Mouse (Mus musculus) B cell, adult (primary cell): ENCODE measurements around the gene 1700010B08Rik. TPM values are rescaled to one million over a fixed set of nuclear protein-coding genes. Genes with fewer than 3 reads are reported as not detected.

Source experiments
- total RNA-seq: library from RNA; stranded (reverse); gene quantifications from 4 replicates; pipeline ENCODE4 v1.2.4, GENCODE M21; 2023; ENCODE audit not compliant: inconsistent age

Gene 1700010B08Rik
- not detected in 4 replicates for total RNA-seq

GRCm38 (mm10) chr2:173719115-173719514 lies at the start of gene 1700010B08Rik:
Gene 1700010B08Rik (plus strand): TSS chr2:173719415.

DNA sequence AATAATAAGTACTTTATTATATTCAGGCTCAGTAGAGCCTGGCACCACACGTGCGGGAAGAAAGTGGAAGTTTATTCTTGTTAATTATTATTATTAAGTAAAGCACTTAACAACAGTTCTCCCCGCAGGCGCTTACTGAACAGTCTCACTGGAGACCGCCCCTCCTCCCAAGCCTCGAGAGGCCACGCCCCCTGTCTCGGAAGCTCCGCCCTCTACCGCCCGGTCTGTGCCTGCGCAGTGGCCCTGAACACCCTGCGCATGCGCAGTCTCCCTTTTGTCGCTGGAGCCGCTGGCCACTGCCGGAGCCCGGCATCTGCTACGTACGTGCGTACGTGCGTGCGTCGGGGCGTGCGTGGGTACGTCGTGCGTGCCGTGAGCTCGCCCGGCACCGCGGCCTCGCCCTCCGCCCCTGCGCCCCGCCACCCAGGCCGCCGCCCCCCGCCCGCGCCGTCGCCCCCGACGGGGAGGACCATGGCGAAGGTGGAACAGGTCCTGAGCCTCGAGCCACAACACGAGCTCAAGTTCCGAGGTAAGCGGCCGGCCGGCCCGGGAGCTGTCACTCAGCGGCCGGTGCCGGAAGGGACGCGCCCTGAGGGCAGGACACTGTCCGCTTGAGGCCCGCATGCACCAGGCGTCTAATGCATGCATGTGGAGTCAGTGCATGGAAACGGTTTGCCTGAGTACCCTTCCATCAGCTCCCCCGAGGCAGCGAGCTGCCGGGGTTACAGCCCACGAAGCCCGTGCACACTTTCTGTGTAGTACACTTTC lies 18.2 kb downstream of the 1700010B08Rik start, which contains the start of gene Vapb:
TSS of gene Vapb (plus strand) at position 290 of the 768 bp plus-strand sequence.

Other genes with a start within 250 kb of the 1700010B08Rik start
- gene 1700021F07Rik, start 196.8 kb upstream of the 1700010B08Rik start, total RNA-seq, result not detected in 4 replicates
- not detected in 4 replicates for gene Ankrd60, start 141.1 kb upstream of the 1700010B08Rik start, total RNA-seq
- 20.8 to 27.0 TPM (median 25.6 TPM) in 4 replicates for gene Rab22a, start 59.7 kb upstream of the 1700010B08Rik start, total RNA-seq
- gene Vapb, start 18.1 kb downstream of the 1700010B08Rik start, total RNA-seq, result 35.5 to 47.7 TPM (median 39.4 TPM) in 4 replicates